Mouse (Mus musculus): ENCODE results near the gene Mrps35.

The Mrps35 gene

DNA sequence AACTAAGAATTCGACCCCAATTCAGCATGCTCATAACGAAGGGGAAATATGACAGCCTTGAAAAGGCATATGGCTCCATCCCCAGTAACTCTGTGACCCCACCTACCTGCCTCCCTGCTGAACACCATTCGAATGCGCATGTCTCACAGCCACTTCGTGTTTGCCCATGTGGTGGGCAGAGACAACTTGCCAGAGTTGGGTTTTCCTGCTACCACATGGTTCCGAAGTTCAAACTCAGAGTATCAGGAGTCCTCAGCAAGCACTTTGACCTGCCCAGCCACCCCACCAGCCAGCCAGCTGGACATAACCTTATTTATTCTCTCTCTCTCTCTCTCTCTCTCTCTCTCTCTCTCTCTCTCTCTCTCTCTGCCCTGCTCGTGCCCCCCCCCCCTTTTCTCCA lies 45.2 kb downstream of the Mrps35 start:
- no peak for DNase-seq (ENCODE audit: low spot score in 2 of 2)

- DNase-seq (ENCODE audit: low spot score in 2 of 2): no peak
Observed at GRCm38 (mm10) chr6:147088517-147088916, 46.0 kb downstream of the Mrps35 start.

DNA sequence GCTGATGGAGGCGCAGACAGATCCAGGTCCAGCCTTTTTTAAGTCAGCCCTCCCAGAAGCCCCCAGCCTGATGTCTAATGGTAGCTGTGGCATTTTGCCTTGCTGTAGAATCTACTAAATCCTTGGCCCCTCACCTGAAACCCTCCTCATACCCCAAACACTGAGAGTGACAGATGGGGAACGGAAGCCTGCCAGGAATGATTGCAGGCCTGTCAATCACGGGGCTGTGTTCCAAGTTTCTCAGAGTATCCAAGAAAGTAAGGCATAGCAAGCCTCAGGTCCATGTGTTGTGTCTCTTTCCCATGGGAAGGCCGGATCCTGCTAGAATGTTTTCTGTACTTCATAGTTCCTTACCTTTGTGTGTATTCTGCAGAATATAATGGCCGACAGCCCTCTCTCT lies 47.6 kb downstream of the Mrps35 start:
- DNase-seq (ENCODE audit: low spot score in 2 of 2): no peak

- DNase-seq (ENCODE audit: low spot score in 2 of 2): peak; percentile 46 to 50
Observed at GRCm38 (mm10) chr6:147091136-147092120, 48.9 kb downstream of the Mrps35 start, which contains the start of gene Klhl42. Klhl42 (plus strand) TSS chr6:147091379.

GRCm38 (mm10) chr6:147092136-147092535 lies 49.6 kb downstream of the Mrps35 start:
- DNase-seq (ENCODE audit: low spot score in 2 of 2): peak; percentile 26 to 29

GRCm38 (mm10) chr6:147094771-147095170 lies 52.2 kb downstream of the Mrps35 start:
- no peak for DNase-seq (ENCODE audit: low spot score in 2 of 2)

- no peak for DNase-seq (ENCODE audit: low spot score in 2 of 2)
Observed at GRCm38 (mm10) chr6:147096109-147096508, 53.5 kb downstream of the Mrps35 start.

DNA sequence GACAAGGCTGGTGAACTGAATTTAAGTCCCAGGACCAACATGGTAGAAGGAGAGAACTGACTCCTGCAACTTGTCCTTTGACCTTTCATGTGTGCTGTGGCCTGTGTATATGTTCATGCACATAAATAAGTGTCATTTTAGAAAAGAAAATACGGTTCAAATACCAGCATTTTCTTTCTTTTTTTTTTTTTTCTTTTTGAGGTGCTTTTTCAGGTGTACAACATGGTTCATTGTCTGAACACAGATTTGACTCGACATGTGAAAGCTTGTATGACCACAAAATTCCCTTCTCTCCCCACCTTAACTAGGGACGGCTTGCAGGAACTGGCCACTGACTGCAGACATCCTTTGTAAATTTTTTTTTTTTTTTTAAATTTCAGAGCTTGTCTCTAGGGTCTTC lies 54.4 kb downstream of the Mrps35 start:
- no peak for DNase-seq (ENCODE audit: low spot score in 2 of 2)

- DNase-seq (ENCODE audit: low spot score in 2 of 2): no peak
Observed at GRCm38 (mm10) chr6:147097346-147097929, 54.9 kb downstream of the Mrps35 start.

DNA sequence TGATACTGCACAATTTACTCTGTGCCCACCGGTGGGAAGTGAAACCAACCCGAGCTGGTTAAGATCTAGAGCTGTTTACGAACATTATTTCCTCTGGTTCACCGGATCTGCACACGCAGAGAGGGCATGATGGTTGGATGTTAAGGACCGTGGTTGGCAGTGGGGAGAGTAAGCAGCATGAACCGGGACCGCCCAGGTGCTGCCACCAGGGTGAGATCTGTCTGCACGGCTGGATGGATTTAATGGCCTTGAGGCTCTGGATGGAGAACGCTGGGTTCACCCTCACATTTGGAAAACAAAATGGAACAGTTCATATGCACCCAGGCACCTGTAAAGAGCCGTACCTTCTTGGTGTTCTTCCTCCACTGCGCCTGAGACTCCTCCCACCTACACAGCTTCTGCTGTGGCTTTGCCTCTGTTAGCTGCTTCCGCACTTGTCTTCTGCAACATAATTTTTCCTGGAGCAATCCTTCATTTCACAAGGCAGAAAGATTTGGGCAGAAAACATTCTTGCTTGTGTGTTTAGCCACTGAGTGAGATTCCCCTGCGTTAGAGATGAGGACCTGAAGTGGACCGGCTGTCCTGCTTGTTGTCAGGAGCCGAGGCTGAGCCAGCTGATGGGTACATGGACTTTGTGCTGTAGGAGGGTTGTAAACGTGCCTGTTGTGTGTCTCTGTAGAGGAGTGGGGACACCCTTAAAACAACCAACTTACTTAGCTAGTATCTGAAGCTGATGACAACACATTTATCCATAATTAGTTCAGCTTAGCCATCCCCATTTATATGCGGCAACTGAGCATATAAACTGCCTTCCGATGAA lies 57.1 kb downstream of the Mrps35 start:
- DNase-seq (ENCODE audit: low spot score in 2 of 2): no peak

DNA sequence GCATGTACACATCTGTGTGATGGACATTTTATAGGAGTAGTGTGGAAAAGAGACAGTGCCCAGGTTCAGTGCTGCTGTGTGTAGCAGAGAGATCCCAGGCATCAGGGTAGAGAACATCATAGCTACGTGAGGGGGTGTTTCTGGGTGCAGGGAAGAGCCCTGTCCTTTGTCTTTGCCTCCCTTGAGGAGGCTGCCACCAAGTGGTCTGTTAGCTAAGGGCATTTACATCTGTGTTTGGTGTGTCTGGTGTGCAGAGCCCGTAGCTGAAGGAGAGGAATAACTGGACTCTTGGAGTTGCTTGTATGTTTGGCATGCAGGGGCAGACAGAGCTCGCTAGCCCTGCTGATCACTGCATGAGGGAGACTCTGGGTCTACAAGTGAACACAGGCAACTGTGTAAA lies 59.7 kb downstream of the Mrps35 start:
- DNase-seq (ENCODE audit: low spot score in 2 of 2): no peak

DNA sequence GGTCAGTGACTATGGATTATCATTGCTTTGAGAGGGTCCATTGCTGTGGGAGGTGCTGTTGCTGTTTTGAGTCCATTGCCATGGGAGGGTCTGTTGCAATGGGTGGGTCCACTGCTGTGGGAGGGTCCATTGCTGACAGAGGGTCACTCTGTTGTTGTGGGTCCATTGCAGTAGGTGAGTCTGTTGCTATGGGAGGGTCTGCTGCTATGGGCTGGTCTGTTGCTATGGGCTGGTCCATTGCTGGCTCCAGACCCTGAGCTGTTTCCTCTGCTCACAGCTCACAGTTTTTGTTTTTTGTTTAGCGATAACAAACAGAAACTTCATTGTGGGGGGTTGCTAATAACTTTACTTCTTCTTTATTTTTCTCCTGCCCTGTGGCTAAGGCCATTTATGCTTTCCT lies 63.0 kb downstream of the Mrps35 start:
- no peak for DNase-seq (ENCODE audit: low spot score in 2 of 2)

- DNase-seq (ENCODE audit: low spot score in 2 of 2): no peak
Observed at GRCm38 (mm10) chr6:147106716-147107115, 64.2 kb downstream of the Mrps35 start.

GRCm38 (mm10) chr6:147109283-147109682 lies 66.7 kb downstream of the Mrps35 start:
- no peak for DNase-seq (ENCODE audit: low spot score in 2 of 2)

DNA sequence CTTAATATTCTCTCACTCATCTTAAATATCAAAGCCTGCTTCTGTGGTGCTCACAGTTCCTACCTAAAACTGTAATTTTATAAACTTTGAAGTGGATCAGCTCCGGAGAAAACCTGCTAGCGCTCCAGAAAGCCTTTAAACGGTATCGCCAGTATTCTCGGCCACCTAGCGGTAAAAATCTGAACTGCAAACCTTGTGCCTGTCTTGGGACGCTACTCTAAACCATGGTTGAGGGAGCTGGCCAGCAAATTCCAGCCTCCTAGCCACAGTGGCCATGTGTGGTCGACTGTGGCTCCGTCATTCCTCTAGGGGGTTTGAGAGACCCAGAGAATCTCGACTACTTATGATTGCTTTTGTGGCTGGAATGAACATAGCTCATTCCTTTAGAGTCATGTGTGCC lies 74.0 kb downstream of the Mrps35 start:
- peak; percentile 51 to 60 for DNase-seq (ENCODE audit: low spot score in 2 of 2)

DNA sequence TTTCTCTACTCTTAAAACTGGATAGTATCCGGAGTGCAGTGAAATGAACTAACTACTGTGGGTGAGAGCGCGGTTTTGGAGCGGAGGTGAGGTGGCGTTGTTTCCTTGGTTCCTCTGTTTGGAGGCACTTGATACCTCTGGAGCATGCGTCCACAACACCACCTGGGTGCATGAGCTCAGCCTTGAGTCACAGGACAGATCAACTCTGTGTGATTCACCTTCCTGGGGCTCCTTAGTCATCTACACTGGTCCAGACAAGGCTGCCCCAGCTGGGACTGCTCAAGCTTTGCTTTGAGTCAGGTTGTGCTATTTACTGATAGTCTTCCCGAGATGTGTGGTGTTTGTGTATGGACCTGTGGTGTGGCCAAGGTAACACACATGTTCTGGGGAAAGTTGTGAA lies 75.2 kb downstream of the Mrps35 start:
- no peak for DNase-seq (ENCODE audit: low spot score in 2 of 2)

DNA sequence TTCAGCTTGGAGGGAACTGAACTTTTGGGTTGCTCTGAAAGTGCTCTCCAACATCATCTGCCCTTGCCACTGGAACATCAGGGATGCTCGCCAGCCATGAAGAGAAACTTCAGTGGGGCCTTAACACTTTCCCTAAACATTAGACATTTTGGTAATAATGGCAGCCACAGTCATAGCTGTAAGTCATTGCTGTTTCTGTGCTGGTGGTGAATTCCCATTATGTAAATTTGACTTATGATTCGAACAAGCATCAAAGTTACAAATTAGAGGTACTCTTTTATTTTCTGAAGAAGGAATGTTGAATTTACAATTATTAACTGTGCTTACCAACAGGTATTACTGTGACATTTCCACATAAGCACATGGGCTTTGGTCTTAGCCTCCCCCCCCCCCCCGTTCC lies 75.6 kb downstream of the Mrps35 start:
- DNase-seq (ENCODE audit: low spot score in 2 of 2): no peak

- peak in 1 of 2 experiments; percentile 17 for DNase-seq (ENCODE audit: low spot score in 2 of 2)
Observed at GRCm38 (mm10) chr6:147121320-147121719, 78.8 kb downstream of the Mrps35 start.
